Mouse (Mus musculus) 416B (cell line): ENCODE results near the gene Wbp1l.

ENCODE experiments used
- DNase-seq: peaks from one replicate; pipeline ENCODE4 v3.0.0; 2011; ENCODE audit warnings: low read depth

The Wbp1l gene

GRCm38 (mm10) chr19:46706540-46707295, 107.8 kb downstream of the Wbp1l start:
- no peak for DNase-seq
